Mouse (Mus musculus) gastrocnemius, postnatal 10 days (tissue): ENCODE data around the gene Olfr968. TPM values are rescaled to one million over a fixed set of nuclear protein-coding genes. Genes with fewer than 3 reads are reported as not detected.

ENCODE experiments used
- DNase-seq: peaks from one replicate; pipeline ENCODE4 v3.0.0; 2021; ENCODE audit warnings: mixed read lengths
- long read RNA-seq, 2 experiments: library from polyadenylated mRNA; stranded (forward); transcript quantifications; one replicate each; pipeline ENCODE4 v2.0.0; 2021
- total RNA-seq, 2 experiments: library from RNA; stranded (reverse); gene quantifications; 2 replicates each; pipeline ENCODE4 v1.2.3; 2021

Gene Olfr968
- total RNA-seq = not detected
- long read RNA-seq, experiment 1 = 0 reads
- long read RNA-seq, experiment 2 = 0 reads

- no peak for DNase-seq
Measured at GRCm38 (mm10) chr9:39783153-39783552, at the start of gene Olfr968. Olfr968 (minus strand) TSS chr9:39783253.

GRCm38 (mm10) chr9:39808560-39808959 lies 25.5 kb upstream of the Olfr968 start, which contains the start of gene Olfr970:
Olfr970 (plus strand) TSS chr9:39808860.
- no peak for DNase-seq

GRCm38 (mm10) chr9:39790558-39790957 lies 7.5 kb upstream of the Olfr968 start, which contains the start of gene Olfr969:
Olfr969 (plus strand) TSS chr9:39790945.
- no peak for DNase-seq

GRCm38 (mm10) chr9:39746428-39746827 lies 36.6 kb downstream of the Olfr968 start:
- DNase-seq = no peak

- DNase-seq = no peak
Measured at GRCm38 (mm10) chr9:39745949-39746348, 37.1 kb downstream of the Olfr968 start, which contains the start of gene Olfr967. Olfr967 (plus strand) TSS chr9:39746249.

- no peak for DNase-seq
Measured at GRCm38 (mm10) chr9:39740741-39741140, 42.3 kb downstream of the Olfr968 start.

- no peak for DNase-seq
Measured at GRCm38 (mm10) chr9:39730678-39731077, 52.4 kb downstream of the Olfr968 start, which contains the start of gene Olfr150. Olfr150 (plus strand) TSS chr9:39730978.

Other genes with a start within 250 kb of the Olfr968 start
- not detected for gene Olfr958, start 229.2 kb downstream of the Olfr968 start, total RNA-seq
- not detected for gene Olfr959, start 207.7 kb downstream of the Olfr968 start, total RNA-seq
- 100 to 1,000 TPM; 113 to 117 TPM for gene AW551984, start 178.8 kb downstream of the Olfr968 start, total RNA-seq
- gene Olfr148, start 172.6 kb downstream of the Olfr968 start, total RNA-seq = not detected
- not detected for gene Olfr960, start 161.9 kb downstream of the Olfr968 start, total RNA-seq
- gene Olfr961, start 138.2 kb downstream of the Olfr968 start, total RNA-seq = not detected
- not detected for gene Olfr963, start 116.0 kb downstream of the Olfr968 start, total RNA-seq
- not detected for gene Olfr149, start 76.1 kb downstream of the Olfr968 start, total RNA-seq
- not detected for gene Olfr965, start 71.9 kb downstream of the Olfr968 start, total RNA-seq
- gene Olfr150, start 52.3 kb downstream of the Olfr968 start, total RNA-seq = not detected
- gene Olfr967, start 37.0 kb downstream of the Olfr968 start, total RNA-seq = not detected
- gene Olfr969, start 7.7 kb upstream of the Olfr968 start, total RNA-seq = not detected
- not detected for gene Olfr970, start 25.6 kb upstream of the Olfr968 start, total RNA-seq
- gene Olfr971, start 53.6 kb upstream of the Olfr968 start, total RNA-seq = not detected
- gene Olfr972, start 83.2 kb upstream of the Olfr968 start, total RNA-seq = not detected
- not detected for gene Olfr229, start 124.1 kb upstream of the Olfr968 start, total RNA-seq
- gene Olfr974, start 154.2 kb upstream of the Olfr968 start, total RNA-seq = not detected
- not detected for gene Olfr975, start 168.8 kb upstream of the Olfr968 start, total RNA-seq
- gene Olfr976, start 177.9 kb upstream of the Olfr968 start, total RNA-seq = not detected
- not detected for gene Olfr978, start 208.9 kb upstream of the Olfr968 start, total RNA-seq
- not detected for gene Olfr979, start 220.2 kb upstream of the Olfr968 start, total RNA-seq
- gene Olfr980, start 226.3 kb upstream of the Olfr968 start, total RNA-seq = not detected
- not detected for gene Olfr981, start 238.2 kb upstream of the Olfr968 start, total RNA-seq